Mouse (Mus musculus): ENCODE measurements around the gene Elovl4. TPM values are rescaled to one million over a fixed set of nuclear protein-coding genes. Genes with fewer than 3 reads are reported as not detected.

The Elovl4 gene
- polyA plus RNA-seq (2015; fragmentation: Nextera tagmentation; extraction: Ambion mirVana), result 2.9 and 3.6 TPM in 2 replicates

- peaks cover 19% of the 10 kb centered on the region for H3K4me1 ChIP-seq
- WGBS, result 2% methylated on average over 56 of the region's 71 CpGs
- peak; percentile 61; the same call in 1 of the 2 replicates for ATAC-seq (ENCODE audit: extremely low read depth, insufficient number of reproducible peaks, low FRiP score, low TSS enrichment)
- peaks cover 46% of the 10 kb centered on the region for H3K27me3 ChIP-seq (replicated peaks)
- H3K27ac ChIP-seq (replicated peaks), result no peak within 1 kb of the TSS
- H3K9ac ChIP-seq, result peak within 1 kb of the TSS; percentile 76
- peak within 1 kb of the TSS; percentile 70 for H3K4me3 ChIP-seq
- no peaks in the 10 kb centered on the region for H3K36me3 ChIP-seq
- H3K9me3 ChIP-seq, result no peaks in the 10 kb centered on the region
- H3K4me2 ChIP-seq, result peak within 1 kb of the TSS; percentile 99
Observed at GRCm38 (mm10) chr9:83805977-83806815, at the start of gene Elovl4. TSS of gene Elovl4 (minus strand) at chr9:83806277.

- Histone ChIP-seq H3K9ac (no peak overlapping the region), H3K4me3 (no peak overlapping the region), H3K36me3 (peaks cover 68% of the 10 kb centered on the region), H3K4me1 (no peaks in the 10 kb centered on the region), H3K9me3 (no peaks in the 10 kb centered on the region), H3K27ac (replicated peaks) (no peak overlapping the region), H3K27me3 (replicated peaks) (no peaks in the 10 kb centered on the region), H3K4me2 (no peak overlapping the region)
- no peak for ATAC-seq (ENCODE audit: extremely low read depth, insufficient number of reproducible peaks, low FRiP score, low TSS enrichment)
- 91% methylated on average over 3 of the region's 3 CpGs for WGBS
Observed at GRCm38 (mm10) chr9:83852464-83852863, 46.4 kb upstream of the Elovl4 start.

- Histone ChIP-seq H3K27me3 (replicated peaks) (no peaks in the 10 kb centered on the region), H3K27ac (replicated peaks) (peak overlapping the region; percentile 81; the same call in 1 of the 2 replicates), H3K4me1 (peaks cover 23% of the 10 kb centered on the region), H3K36me3 (peaks cover 9% of the 10 kb centered on the region), H3K4me3 (peak overlapping the region; percentile 96), H3K4me2 (peak overlapping the region; percentile 83), H3K9ac (peak overlapping the region; percentile 90), H3K9me3 (no peaks in the 10 kb centered on the region)
- ATAC-seq (ENCODE audit: extremely low read depth, insufficient number of reproducible peaks, low FRiP score, low TSS enrichment), result peak; percentile 45; the same call in 1 of the 2 replicates
- WGBS, result 1% methylated on average over 27 of the region's 27 CpGs
Observed at GRCm38 (mm10) chr9:83834748-83835313, 28.8 kb upstream of the Elovl4 start.

- ATAC-seq (ENCODE audit: extremely low read depth, insufficient number of reproducible peaks, low FRiP score, low TSS enrichment), result peak; percentile 96
Observed at GRCm38 (mm10) chr9:83833811-83834747, 28.0 kb upstream of the Elovl4 start, which contains the start of gene Ttk. TSS of gene Ttk (plus strand) at chr9:83834689.

GRCm38 (mm10) chr9:83831152-83831551, 25.1 kb upstream of the Elovl4 start:
- H3K36me3 ChIP-seq, result no peaks in the 10 kb centered on the region
- H3K4me2 ChIP-seq, result no peak overlapping the region
- no peak overlapping the region for H3K9ac ChIP-seq
- H3K4me3 ChIP-seq, result no peak overlapping the region
- 75% methylated on average over 8 of the region's 8 CpGs for WGBS
- ATAC-seq (ENCODE audit: extremely low read depth, insufficient number of reproducible peaks, low FRiP score, low TSS enrichment), result no peak
- no peak overlapping the region for H3K27ac ChIP-seq (replicated peaks)
- H3K4me1 ChIP-seq, result peaks cover 15% of the 10 kb centered on the region
- no peaks in the 10 kb centered on the region for H3K9me3 ChIP-seq
- H3K27me3 ChIP-seq (replicated peaks), result no peaks in the 10 kb centered on the region

More at GRCm38 (mm10) chr9:83833811-83834747, 28.0 kb upstream of the Elovl4 start, which contains the start of gene Ttk:
- Histone ChIP-seq H3K9me3 (no peaks in the 10 kb centered on the region), H3K27ac (replicated peaks) (peak within 1 kb of the TSS; percentile 81), H3K4me3 (peak within 1 kb of the TSS; percentile 96), H3K9ac (peak within 1 kb of the TSS; percentile 90), H3K4me2 (peak within 1 kb of the TSS; percentile 83), H3K27me3 (replicated peaks) (no peaks in the 10 kb centered on the region), H3K36me3 (peaks cover 5% of the 10 kb centered on the region; the same call in 1 of the 2 replicates), H3K4me1 (peaks cover 23% of the 10 kb centered on the region)
- 1% methylated on average over 38 of the region's 38 CpGs for WGBS

GRCm38 (mm10) chr9:83829896-83830295, 23.8 kb upstream of the Elovl4 start:
- Histone ChIP-seq H3K4me1 (peaks cover 5% of the 10 kb centered on the region), H3K9ac (no peak overlapping the region), H3K9me3 (no peaks in the 10 kb centered on the region), H3K4me3 (no peak overlapping the region), H3K27ac (replicated peaks) (no peak overlapping the region), H3K27me3 (replicated peaks) (no peaks in the 10 kb centered on the region), H3K36me3 (no peaks in the 10 kb centered on the region), H3K4me2 (no peak overlapping the region)
- WGBS, result 74% methylated on average over 5 of the region's 5 CpGs
- ATAC-seq (ENCODE audit: extremely low read depth, insufficient number of reproducible peaks, low FRiP score, low TSS enrichment), result no peak

- H3K36me3 ChIP-seq, result no peaks in the 10 kb centered on the region
- H3K4me1 ChIP-seq, result no peaks in the 10 kb centered on the region
- H3K27me3 ChIP-seq (replicated peaks), result no peaks in the 10 kb centered on the region
- no peak overlapping the region for H3K9ac ChIP-seq
- ATAC-seq (ENCODE audit: extremely low read depth, insufficient number of reproducible peaks, low FRiP score, low TSS enrichment), result no peak
- 72% methylated on average over 5 of the region's 5 CpGs for WGBS
- H3K9me3 ChIP-seq, result no peaks in the 10 kb centered on the region
- H3K4me3 ChIP-seq, result no peak overlapping the region
- no peak overlapping the region for H3K4me2 ChIP-seq
- H3K27ac ChIP-seq (replicated peaks), result no peak overlapping the region
Observed at GRCm38 (mm10) chr9:83822925-83823324, 16.8 kb upstream of the Elovl4 start.

- H3K36me3 ChIP-seq, result no peaks in the 10 kb centered on the region
- 85% methylated on average over 2 of the region's 2 CpGs for WGBS
- no peak overlapping the region for H3K9ac ChIP-seq
- H3K9me3 ChIP-seq, result no peaks in the 10 kb centered on the region
- H3K27ac ChIP-seq (replicated peaks), result no peak overlapping the region
- H3K4me1 ChIP-seq, result no peaks in the 10 kb centered on the region
- no peak for ATAC-seq (ENCODE audit: extremely low read depth, insufficient number of reproducible peaks, low FRiP score, low TSS enrichment)
- no peaks in the 10 kb centered on the region for H3K27me3 ChIP-seq (replicated peaks)
- no peak overlapping the region for H3K4me3 ChIP-seq
- H3K4me2 ChIP-seq, result no peak overlapping the region
Observed at GRCm38 (mm10) chr9:83820976-83821375, 14.9 kb upstream of the Elovl4 start.

GRCm38 (mm10) chr9:83819188-83819587, 13.1 kb upstream of the Elovl4 start:
- ATAC-seq (ENCODE audit: extremely low read depth, insufficient number of reproducible peaks, low FRiP score, low TSS enrichment), result no peak
- 71% methylated on average over 7 of the region's 7 CpGs for WGBS
- Histone ChIP-seq H3K4me2 (no peak overlapping the region), H3K4me1 (no peaks in the 10 kb centered on the region), H3K27me3 (replicated peaks) (no peaks in the 10 kb centered on the region), H3K4me3 (no peak overlapping the region), H3K9ac (no peak overlapping the region), H3K36me3 (no peaks in the 10 kb centered on the region), H3K27ac (replicated peaks) (no peak overlapping the region), H3K9me3 (no peaks in the 10 kb centered on the region)

GRCm38 (mm10) chr9:83807562-83807961, 1.5 kb upstream of the Elovl4 start:
- Histone ChIP-seq H3K9me3 (no peaks in the 10 kb centered on the region), H3K36me3 (no peaks in the 10 kb centered on the region), H3K4me3 (no peak overlapping the region), H3K4me1 (peaks cover 19% of the 10 kb centered on the region), H3K27ac (replicated peaks) (no peak overlapping the region), H3K27me3 (replicated peaks) (peaks cover 42% of the 10 kb centered on the region), H3K4me2 (no peak overlapping the region), H3K9ac (no peak overlapping the region)
- WGBS, result 3% methylated on average over 2 of the region's 2 CpGs
- no peak for ATAC-seq (ENCODE audit: extremely low read depth, insufficient number of reproducible peaks, low FRiP score, low TSS enrichment)

Data from heart, embryonic 13.5 days (tissue).